Mouse (Mus musculus) ES-Bruce4 (cell line): ENCODE measurements at regions not wholly inside any gene's neighbourhood (a gene's known extent, or its start where the extent isn't known, plus 50 kb on each side); places are given as distances from the start of the nearest gene placed in this dataset.

Source experiments
- CTCF ChIP-seq: IDR thresholded peaks from one replicate; pipeline ENCODE4 v1.8.1; 2011; ENCODE audit warnings: low read depth, low read length
- POLR2A ChIP-seq: IDR thresholded peaks from one replicate; pipeline ENCODE4 v1.8.1; 2011; ENCODE audit warnings: low read length; ENCODE audit not compliant: insufficient read depth

DNA sequence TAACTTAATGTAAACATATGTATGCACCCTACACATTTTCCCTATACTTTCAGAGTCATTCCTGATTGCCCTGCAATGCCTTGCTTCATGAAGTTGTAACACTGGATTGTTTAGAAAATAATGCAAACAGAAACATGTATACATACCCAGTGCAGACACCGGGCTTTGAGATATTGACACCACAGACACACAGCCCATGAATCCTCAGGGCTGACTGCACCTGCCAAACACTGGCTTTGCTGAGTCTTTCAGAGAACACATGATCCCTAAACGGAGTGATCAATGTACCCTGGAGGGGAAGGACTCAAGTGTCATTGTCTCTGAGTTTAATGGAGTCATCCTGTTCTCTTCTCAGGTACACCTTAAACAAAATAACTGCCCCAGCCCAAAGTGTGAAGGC lies 519.4 kb upstream of the Mki67 start:
- TF ChIP-seq CTCF (no peak), POLR2A (no peak)
